Mouse (Mus musculus) C2C12 (cell line): Measurements from ENCODE around the gene Scpep1. TPM values are rescaled to one million over a fixed set of nuclear protein-coding genes. Genes with fewer than 3 reads are reported as not detected.
"Not testable (repeated sequence)": the region's sequence is repeated elsewhere in the genome, so short reads cannot be mapped to it uniquely, and the experiment has no call there.

Experiments used
- H3K27me3 ChIP-seq: one replicate; pipeline ENCODE4 v1.6.1; 2011; ENCODE audit not compliant: control insufficient read depth, insufficient read depth, insufficient read length
- H3K36me3 ChIP-seq: one replicate; pipeline ENCODE4 v1.6.1; 2011; ENCODE audit not compliant: control insufficient read depth, insufficient read depth
- H3K4me3 ChIP-seq: one replicate; pipeline ENCODE4 v1.5.1; 2011; ENCODE audit warnings: mild to moderate bottlenecking, control low read depth; ENCODE audit not compliant: poor library complexity, insufficient read depth, severe bottlenecking
- H3K79me2 ChIP-seq: one replicate; pipeline ENCODE4 v1.6.1; 2011; ENCODE audit not compliant: control insufficient read depth, insufficient read depth
- H3K79me3 ChIP-seq: one replicate; pipeline ENCODE4 v1.6.1; 2011; ENCODE audit warnings: low read depth, control low read depth
- H3ac ChIP-seq: one replicate; pipeline ENCODE3; 2011; ENCODE audit warnings: low read depth; ENCODE audit not compliant: control insufficient read depth, insufficient read length
- CEBPB ChIP-seq: IDR thresholded peaks from one replicate; pipeline ENCODE4 v1.6.1; 2011; ENCODE audit warnings: low read depth, mild to moderate bottlenecking, control low read depth, moderate library complexity
- CTCF ChIP-seq: IDR thresholded peaks from one replicate; pipeline ENCODE4 v1.5.1; 2011; ENCODE audit not compliant: control insufficient read depth, insufficient read depth, insufficient read length
- FOSL1 ChIP-seq: IDR thresholded peaks from one replicate; pipeline ENCODE4 v1.8.0; 2011; ENCODE audit warnings: mild to moderate bottlenecking, low read length; ENCODE audit not compliant: poor library complexity, insufficient read depth, severe bottlenecking
- MAX ChIP-seq: IDR thresholded peaks from one replicate; pipeline ENCODE4 v1.6.1; 2011; ENCODE audit warnings: mild to moderate bottlenecking, control low read depth
- MYOD1 ChIP-seq: IDR thresholded peaks from one replicate; pipeline ENCODE4 v1.6.1; 2011; ENCODE audit warnings: low read depth; ENCODE audit not compliant: control insufficient read depth, insufficient read length
- MYOG ChIP-seq: IDR thresholded peaks from one replicate; pipeline ENCODE4 v1.6.1; 2011; ENCODE audit not compliant: control insufficient read depth, insufficient read length; ENCODE audit errors: extremely low read depth
- USF1 ChIP-seq: IDR thresholded peaks from one replicate; pipeline ENCODE4 v1.6.1; 2011; ENCODE audit warnings: low read depth, mild to moderate bottlenecking, control low read depth, moderate library complexity
- polyA plus RNA-seq: library from polyadenylated mRNA; unstranded; fragments of >200 nt; fragmentation: generic; extraction: Trizol; gene quantifications from one replicate; pipeline ENCODE4 v1.2.1, GENCODE M21; 2012; ENCODE audit warnings: missing spikeins

The Scpep1 gene
- polyA plus RNA-seq, 1 experiment: 84.9 TPM

- Histone ChIP-seq H3K36me3 (no peaks in the 10 kb centered on the region), H3K4me3 (no peak overlapping the region)
- TF ChIP-seq CEBPB (peak; percentile 55), MYOG (no peak)
These were observed 56.9 kb downstream of the Scpep1 start for GRCm38 (mm10) chr11:88898380-88898763.

GRCm38 (mm10) chr11:88897624-88898379 lies 57.5 kb downstream of the Scpep1 start:
- TF ChIP-seq FOSL1 (no peak), CEBPB (no peak), MAX (no peak), USF1 (no peak), MYOG (no peak), MYOD1 (no peak), CTCF (no peak)
- H3K4me3 ChIP-seq: no peak overlapping the region

More at GRCm38 (mm10) chr11:88898380-88898763, 56.9 kb downstream of the Scpep1 start:
- H3K79me2 ChIP-seq: no peaks in the 10 kb centered on the region
- H3K27me3 ChIP-seq: no peaks in the 10 kb centered on the region
- no peaks in the 10 kb centered on the region for H3K79me3 ChIP-seq
- no peak overlapping the region for H3ac ChIP-seq

GRCm38 (mm10) chr11:88895800-88896232 lies 59.4 kb downstream of the Scpep1 start:
- not testable (repeated sequence) for H3K27me3 ChIP-seq, H3K79me2 ChIP-seq, H3K4me3 ChIP-seq, H3K79me3 ChIP-seq, H3ac ChIP-seq, H3K36me3 ChIP-seq

More at GRCm38 (mm10) chr11:88897624-88898379, 57.5 kb downstream of the Scpep1 start:
- Histone ChIP-seq H3K79me2 (no peaks in the 10 kb centered on the region), H3K36me3 (no peaks in the 10 kb centered on the region), H3K27me3 (no peaks in the 10 kb centered on the region), H3ac (no peak overlapping the region), H3K79me3 (no peaks in the 10 kb centered on the region)

GRCm38 (mm10) chr11:88895235-88895634 lies 60.0 kb downstream of the Scpep1 start:
- not testable (repeated sequence) for H3ac ChIP-seq, H3K27me3 ChIP-seq, H3K4me3 ChIP-seq, H3K79me2 ChIP-seq, H3K36me3 ChIP-seq, H3K79me3 ChIP-seq

GRCm38 (mm10) chr11:88894279-88894678 lies 61.0 kb downstream of the Scpep1 start:
- H3K4me3 ChIP-seq, H3K36me3 ChIP-seq, H3ac ChIP-seq, H3K27me3 ChIP-seq, H3K79me3 ChIP-seq, H3K79me2 ChIP-seq: not testable (repeated sequence)

GRCm38 (mm10) chr11:88893501-88893900 lies 61.8 kb downstream of the Scpep1 start:
- H3ac ChIP-seq, H3K27me3 ChIP-seq, H3K4me3 ChIP-seq, H3K79me2 ChIP-seq, H3K79me3 ChIP-seq, H3K36me3 ChIP-seq: not testable (repeated sequence)

GRCm38 (mm10) chr11:88892789-88893188 lies 62.5 kb downstream of the Scpep1 start:
- not testable (repeated sequence) for H3K79me2 ChIP-seq

GRCm38 (mm10) chr11:88891921-88892561 lies 63.2 kb downstream of the Scpep1 start:
- not testable (repeated sequence) for H3K79me3 ChIP-seq, H3ac ChIP-seq, H3K79me2 ChIP-seq, H3K27me3 ChIP-seq, H3K4me3 ChIP-seq, H3K36me3 ChIP-seq

More at GRCm38 (mm10) chr11:88892789-88893188, 62.5 kb downstream of the Scpep1 start:
- not testable (repeated sequence) for H3K36me3 ChIP-seq, H3K79me3 ChIP-seq, H3K4me3 ChIP-seq, H3K27me3 ChIP-seq, H3ac ChIP-seq

- not testable (repeated sequence) for H3K79me2 ChIP-seq, H3K36me3 ChIP-seq, H3K27me3 ChIP-seq, H3K4me3 ChIP-seq, H3ac ChIP-seq, H3K79me3 ChIP-seq
These were observed 63.8 kb downstream of the Scpep1 start for GRCm38 (mm10) chr11:88891446-88891845.

GRCm38 (mm10) chr11:88890904-88891303 lies 64.4 kb downstream of the Scpep1 start:
- not testable (repeated sequence) for H3ac ChIP-seq, H3K79me3 ChIP-seq, H3K27me3 ChIP-seq, H3K4me3 ChIP-seq, H3K36me3 ChIP-seq, H3K79me2 ChIP-seq
